Mouse (Mus musculus): ENCODE results near the gene Ankrd55. TPM values are rescaled to one million over a fixed set of nuclear protein-coding genes. Genes with fewer than 3 reads are reported as not detected.

Ankrd55 gene
- total RNA-seq, 4 experiments from 2014 or later = 3.8 to 5.5 (median 4.2) TPM

DNA sequence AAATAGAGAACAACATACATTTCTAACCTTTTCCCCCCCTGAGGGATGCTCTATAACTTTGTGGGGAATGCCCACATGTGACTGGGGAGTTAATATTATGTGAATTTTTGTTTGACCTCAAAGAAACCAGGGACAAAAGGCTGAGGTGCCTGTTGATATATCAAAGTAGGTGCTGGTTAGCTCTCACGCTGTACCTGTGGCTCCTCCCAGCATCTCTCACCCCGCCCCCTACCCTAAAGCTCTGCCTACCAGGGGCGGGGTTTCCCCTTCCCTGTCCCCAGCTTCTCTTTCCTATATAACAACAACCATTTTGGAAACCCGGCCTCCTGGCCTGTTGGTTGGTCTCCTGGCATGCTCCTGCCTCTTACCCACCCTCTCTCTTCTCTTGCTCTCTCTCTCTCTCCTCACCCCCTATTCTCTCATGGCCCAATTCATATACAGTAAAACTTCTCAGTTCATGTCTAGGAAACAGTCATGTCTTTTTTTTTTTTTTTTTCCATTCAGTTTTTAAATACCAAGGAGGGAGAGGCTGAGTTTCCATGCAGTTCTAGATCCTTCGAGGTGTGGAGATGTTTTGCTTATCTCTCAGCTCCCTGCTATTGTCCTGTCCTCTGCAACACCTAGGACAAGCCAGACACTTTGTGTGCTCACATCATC is 54.8 kb downstream of the Ankrd55 start:
- no peak for DNase-seq (ENCODE audit: low spot score in 2 of 2)

DNA sequence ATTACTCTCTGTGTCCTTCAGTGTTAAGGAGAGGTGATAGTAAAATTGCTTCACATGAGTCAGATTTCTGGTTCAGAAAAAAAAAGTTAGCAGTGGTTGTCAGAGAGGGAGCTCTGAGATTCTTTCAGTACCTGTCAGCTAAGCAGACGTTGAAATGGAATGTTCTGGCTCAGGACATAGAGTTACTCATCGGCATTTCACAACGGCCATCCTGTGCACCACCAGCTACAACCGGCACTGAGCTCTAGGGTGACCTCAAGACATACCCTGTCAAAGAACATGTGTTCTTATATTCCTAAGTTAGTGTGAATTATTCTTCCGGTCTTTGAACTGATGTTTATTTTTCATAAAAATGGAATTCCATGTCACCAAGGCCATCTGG is 55.4 kb downstream of the Ankrd55 start:
- no peak for DNase-seq (ENCODE audit: low spot score in 2 of 2)

DNA sequence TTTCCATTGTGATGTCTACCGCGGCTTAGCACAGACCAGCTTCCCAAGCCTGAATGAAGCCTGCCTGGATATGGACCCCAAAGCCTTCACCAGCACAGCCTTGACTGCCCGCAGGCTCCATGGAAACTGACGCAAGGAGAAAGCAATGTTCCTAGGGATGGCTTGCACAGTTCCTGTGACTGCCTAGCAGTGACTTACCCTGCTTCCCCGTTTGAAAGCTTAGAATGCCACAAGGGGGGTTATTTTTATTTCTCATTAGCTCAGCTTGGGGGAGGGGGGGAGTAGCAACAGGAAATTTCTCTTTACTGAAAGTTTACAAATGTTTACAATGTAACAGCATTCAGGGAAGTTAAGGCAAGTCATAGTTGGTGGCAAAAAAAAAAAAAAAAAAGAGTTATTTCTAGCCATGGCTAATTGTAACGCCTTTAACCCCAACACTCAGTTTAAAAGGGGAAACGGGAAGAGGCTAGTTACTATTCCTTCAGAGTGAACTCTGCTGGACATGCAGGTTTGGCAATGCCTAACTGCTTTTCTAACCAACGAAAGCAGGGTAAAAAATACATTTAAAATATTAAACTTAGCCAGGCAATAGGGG is 56.1 kb downstream of the Ankrd55 start:
- DNase-seq (ENCODE audit: low spot score in 2 of 2) = no peak

DNA sequence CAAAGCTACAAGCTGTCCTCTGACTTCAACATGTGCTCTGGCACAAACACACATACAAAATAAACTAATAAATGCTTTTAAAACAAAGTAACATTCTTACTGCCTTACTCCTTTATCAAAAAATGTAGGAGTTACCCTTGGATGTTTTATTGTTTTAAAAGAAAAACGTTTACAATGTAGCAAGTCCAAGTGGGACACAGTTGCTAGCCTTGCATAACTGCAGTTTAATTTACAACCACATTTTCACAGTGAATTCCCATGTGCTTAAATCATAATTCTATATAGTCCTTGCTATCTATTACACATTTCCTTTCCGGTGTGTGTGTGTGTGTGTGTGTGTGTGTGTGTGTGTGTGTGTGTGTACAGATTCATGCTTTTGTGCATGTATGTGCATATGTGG is 57.3 kb downstream of the Ankrd55 start:
- no peak for DNase-seq (ENCODE audit: low spot score in 2 of 2)

DNA sequence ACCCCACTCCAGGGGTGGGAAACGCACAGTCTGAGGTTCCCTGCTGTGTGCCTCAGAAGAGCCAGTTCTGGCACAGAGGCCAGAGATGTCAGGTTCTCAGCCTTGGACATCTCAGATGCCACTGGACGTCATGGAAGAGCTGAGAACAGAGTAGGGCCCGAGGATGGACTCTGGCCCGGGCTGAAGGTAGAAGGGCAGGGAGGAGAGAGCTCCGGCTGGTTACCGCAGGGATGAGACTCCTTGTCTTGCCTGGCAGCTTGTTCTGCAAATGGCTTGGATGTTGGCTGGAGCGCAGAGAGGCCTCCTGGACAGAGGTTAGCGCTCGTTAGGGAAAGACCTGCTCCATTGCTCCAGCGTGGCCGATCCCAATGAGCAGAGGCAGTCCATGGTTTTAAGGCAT is 57.8 kb downstream of the Ankrd55 start:
- DNase-seq (ENCODE audit: low spot score in 2 of 2) = no peak

DNA sequence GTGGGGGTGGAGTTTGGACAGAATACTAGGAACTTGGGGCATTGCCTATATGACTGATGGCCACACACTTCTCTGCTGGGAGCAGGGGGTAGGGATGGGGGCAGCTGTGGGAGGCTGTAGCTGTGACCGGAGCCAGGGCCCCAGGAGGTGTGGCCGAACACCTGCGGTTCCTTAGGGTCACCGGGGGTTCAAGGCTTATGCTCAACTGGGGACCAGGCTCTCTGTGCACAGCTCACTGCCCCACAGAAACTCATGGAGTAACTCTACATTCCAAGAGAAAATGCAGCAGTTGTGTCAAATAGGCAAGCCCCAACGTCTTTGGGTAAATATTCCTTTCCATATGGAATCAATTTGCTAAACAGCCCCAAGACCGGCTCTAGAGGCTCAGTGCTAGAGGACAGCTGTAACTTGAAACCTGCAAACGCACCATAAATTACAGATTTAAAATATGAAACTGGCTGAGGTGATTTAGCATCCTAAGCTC is 58.5 kb downstream of the Ankrd55 start:
- DNase-seq (ENCODE audit: low spot score in 2 of 2) = no peak

DNA sequence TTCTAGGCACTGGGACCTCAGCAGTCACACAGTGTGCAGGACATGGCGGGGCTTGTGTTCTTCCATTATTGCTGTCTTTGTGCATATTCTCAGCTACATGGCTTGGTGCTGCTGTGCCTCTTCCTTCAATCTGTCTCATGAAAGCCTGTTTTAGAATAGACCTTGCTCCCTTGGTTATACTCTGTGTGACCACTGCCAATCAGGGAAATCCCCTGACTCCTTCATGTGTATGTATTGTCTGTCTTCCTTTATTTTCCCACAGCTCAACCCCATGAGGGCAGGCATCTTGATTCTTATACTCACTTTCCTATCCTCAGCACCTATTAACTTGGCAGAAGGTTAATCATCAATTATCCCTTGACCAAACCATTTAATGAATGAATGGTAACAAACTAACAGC is 60.0 kb downstream of the Ankrd55 start:
- no peak for DNase-seq (ENCODE audit: low spot score in 2 of 2)

DNA sequence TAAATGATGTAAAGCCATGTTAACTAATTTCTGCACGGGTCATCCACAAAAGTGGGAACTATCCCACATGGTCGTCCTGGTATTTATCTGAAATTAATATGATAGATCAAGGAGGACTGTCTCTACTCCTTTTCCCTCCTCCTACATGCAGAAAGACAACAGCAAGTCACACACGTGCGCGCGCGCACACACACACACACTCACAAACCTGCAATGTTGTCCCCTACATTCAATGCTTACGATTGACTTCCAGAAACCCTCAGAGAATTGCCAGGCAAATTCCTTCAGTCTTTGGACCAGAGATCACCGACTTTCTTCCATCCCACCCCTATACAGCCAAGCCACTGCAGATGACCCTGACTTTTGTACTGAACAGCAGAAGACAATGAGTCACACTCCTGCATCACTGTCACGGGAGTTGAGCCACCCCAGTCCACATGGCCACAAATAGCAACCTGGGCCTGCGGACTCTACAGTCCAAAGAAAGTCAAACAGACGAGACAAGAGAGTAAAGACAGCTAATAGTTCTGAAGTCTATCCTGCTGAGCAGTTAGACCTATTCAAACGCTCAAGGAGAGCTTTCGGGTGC is 60.7 kb downstream of the Ankrd55 start:
- DNase-seq (ENCODE audit: low spot score in 2 of 2) = no peak

DNA sequence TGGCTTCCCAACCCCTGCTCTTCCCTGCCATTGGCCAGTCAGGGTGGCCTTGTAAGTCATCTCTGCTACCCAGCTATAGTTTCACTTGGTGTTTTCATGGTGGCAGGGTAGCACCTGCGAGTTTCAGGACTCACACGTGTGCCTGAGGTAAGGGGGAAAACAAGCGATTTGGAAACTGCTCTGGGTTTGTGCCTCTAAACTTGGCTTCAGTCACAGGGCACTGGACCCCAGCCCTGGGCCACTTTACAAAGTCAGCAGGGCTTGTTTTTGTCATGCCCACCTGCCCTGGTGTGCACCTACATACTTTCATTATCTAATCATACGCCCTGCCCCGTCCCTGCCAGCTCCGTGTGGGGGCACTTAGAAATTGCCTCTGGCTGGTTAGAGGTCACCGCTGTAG is 61.2 kb downstream of the Ankrd55 start:
- DNase-seq (ENCODE audit: low spot score in 2 of 2) = no peak

DNA sequence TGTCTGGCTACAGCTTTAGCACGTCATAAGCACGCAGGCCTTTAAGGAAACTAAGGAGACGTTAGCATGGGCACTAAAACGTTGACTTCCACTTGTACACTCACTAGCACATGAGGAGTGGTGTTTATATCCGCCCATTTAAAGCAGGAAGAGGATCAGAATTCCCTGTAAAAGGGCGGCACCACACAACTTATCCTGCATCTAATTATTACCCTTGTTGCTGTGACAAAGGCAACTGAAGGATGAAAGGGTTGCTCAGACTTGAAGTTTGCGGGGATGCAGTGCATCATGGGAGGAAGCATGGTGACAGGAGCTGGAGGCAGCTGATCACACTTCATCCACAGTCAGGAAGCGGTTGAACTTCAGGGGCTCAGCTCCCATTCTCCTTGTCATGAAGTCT is 63.7 kb downstream of the Ankrd55 start:
- DNase-seq (ENCODE audit: low spot score in 2 of 2) = no peak

DNA sequence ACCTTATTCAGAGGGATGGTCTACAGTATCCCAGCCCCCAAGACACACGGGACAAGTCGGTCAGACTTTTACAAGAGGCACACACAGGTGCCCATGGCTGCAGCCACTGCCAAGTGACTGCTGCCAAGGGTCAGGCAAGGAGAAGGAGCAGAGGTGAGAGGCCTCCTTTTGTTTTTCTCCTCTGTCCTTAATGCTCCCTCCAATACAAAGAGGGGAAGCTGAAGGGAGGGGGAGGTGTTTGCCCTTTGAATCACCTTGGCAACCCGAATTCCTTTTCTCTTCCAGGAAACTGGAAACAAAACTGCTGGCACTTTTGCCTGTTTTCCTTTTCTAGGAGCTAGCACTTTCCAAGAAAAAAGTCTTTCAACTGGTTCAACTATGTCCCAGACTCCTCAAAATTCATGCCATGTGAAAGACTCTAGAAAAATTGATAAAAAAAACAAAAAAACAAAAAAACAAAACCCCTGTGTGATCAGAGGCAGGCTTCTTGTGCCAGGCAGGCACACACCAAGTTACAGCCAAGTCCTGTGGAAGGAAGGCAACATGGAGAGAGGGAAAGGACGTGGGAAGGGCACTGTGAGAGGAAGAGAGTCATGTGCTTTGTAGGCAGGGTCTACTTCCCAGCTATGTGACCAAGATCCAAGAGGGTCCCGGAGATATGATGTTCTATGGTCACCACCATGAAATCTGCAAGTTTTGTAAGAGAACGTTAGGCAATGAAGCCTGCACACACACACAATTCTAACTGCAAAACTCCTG is 66.0 kb downstream of the Ankrd55 start:
- DNase-seq (ENCODE audit: low spot score in 2 of 2) = no peak

DNA sequence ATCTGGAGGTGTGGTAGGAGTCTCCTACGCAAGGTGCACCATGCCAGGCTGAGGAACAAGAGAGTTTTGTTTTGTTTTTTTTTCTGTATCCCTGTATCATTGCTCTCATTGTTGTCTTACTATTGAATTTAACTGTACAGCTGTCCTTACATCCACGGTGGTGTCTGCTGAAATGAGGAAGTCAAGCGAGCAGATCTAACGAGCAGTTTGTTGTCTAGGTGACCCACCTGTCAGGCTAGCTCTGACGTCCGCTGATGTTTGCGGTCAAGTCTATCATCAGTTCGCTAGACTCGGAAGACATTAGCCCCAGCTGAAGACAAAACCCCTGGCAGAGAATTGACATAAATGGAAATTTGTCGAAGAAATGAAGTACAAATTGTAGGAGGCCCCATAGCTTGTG is 66.7 kb downstream of the Ankrd55 start:
- DNase-seq (ENCODE audit: low spot score in 2 of 2) = no peak

DNA sequence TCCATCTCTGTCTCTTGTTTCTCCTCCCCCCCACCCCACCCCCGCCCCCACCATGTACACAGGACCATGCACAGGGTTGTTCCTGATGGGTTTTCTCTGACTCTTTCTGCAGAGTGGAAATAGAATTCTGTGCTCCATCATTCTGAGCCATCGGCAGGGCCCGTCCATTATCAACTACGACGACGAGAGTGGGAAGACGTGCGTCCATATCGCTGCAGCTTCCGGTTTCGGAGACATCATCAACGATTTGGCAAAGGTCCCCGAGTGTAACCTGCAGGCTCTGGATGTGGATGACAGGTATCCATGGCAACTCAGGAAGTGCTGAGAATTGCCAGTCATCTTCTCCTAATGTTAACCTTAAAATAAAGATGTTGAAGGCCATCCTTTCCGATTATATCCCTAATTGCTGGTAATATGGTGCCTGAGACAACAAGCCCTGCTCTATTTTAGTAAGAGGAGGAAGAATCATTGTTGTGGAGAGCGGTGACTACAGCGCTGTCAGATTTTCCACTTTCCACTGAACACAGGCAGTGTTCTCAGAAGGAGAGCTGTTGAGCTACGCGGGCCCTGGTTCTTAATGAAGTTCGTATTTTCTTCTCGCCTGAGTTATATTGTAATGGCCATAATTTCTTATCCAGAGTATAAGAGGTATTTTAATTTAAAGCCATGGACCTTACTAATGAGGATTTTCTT is 67.7 kb downstream of the Ankrd55 start:
- no peak for DNase-seq (ENCODE audit: low spot score in 2 of 2)

DNA sequence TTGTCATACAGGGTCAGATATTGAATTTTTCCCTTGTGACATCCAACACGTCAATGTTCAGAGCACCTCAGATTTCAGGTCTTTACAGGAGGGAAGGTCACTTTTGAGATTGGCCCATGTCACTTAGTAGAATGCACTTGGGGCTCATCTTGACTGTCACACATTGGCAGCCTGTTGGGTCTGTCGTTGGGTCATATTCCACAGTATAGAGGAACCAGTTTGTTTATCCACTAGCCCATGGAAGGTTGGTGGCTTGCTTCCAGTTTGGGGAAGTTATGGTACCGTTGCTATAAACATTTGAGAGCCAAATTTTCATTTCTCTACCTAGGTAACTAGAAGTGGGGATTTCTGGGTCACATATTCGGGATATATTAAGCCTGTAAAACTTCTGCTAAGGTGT is 73.3 kb downstream of the Ankrd55 start:
- DNase-seq (ENCODE audit: low spot score in 2 of 2) = no peak

DNA sequence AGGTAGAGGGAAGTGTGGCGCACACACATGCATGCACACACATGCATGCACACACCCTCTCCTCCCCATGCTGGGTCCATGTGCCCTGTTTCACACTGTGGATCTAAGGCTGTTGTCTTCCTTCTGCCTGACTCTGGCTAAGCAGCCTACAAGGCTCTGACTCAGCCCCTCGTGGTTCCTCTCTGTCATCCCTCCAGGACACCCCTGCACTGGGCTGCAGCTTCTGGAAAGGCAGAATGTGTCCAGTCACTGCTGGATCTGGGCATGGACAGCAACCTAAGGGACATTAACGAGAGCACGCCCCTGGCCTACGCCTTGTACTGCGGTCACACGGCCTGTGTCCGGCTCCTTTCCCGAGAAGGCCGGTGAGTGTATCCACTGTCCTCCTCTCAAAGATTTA is 75.0 kb downstream of the Ankrd55 start:
- no peak for DNase-seq (ENCODE audit: low spot score in 2 of 2)

DNA sequence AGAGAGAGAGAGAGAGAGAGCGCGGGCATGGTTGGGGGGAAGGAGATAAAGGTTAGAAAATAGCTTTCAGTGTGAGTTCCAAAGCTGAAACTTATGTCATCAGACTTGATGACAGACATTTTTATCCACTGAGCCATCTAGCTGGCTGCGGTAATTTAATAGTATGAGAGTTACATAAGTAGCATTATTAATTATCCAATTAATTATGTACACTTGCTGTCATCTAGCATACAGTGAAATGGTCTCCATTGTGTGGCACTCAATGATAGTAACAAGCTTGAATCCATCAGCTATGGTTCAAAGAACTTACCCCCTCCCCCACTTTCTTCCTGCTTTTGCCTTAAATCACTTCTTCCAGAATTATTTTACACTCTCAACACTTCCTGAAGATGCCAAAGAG is 75.5 kb downstream of the Ankrd55 start:
- DNase-seq (ENCODE audit: low spot score in 2 of 2) = no peak

DNA sequence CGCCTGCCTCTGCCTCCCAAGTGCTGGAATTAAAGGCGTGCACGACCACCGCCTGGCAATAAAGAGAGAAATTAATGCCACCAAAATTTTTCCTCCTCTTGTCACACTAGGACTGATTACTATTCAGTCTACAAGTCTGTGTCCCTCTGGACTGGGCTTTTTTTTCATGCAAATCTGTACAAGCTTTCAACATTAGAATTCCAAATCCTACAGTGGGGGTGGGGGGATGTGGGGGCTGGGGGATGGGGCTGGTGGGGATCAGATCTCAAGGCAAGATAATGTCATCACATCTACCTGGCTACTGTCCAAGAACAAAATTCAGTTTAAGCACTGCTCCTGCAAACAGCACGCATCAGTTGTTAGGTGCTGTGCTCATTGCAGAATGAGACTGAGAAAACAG is 76.4 kb downstream of the Ankrd55 start:
- no peak for DNase-seq (ENCODE audit: low spot score in 2 of 2)

DNA sequence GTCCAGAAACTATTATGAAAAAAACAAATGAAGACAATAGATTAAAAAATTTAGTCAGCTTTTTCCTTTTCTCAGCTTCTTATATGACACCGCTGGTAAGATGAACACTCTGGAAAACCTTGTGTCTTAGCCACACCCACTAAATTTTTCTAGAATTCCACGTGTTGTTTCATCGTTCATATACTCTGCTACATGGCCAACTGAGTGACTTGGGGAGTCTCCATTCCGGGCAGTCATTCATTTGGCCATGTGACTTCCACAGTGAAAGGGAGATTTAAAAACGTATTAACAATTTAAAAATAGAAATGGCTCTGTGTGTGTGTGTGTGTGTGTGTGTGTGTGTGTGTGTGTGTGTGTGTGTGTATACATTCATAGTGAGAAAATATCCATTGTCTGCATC is 77.1 kb downstream of the Ankrd55 start:
- DNase-seq (ENCODE audit: low spot score in 2 of 2) = no peak

DNA sequence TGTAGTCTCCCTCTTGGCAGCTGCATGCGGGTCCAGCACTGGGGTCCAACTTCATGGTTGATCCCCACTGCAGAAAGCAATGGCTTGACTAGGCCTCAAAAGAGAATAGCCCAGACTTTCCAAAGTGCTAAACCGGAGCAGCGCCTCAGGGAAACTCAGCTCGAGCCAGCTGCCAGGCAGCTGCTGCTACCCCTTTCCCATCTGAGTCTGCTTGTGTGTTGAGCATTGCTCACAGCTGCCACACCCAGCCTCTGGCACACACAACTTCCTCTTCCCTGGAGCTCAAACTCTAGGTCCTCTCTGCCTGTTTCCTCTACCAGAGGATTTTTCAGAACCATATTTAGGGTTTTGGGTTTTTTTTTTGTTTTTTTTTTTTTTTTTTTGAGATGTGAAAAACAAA is 77.5 kb downstream of the Ankrd55 start:
- no peak for DNase-seq (ENCODE audit: low spot score in 2 of 2)

DNA sequence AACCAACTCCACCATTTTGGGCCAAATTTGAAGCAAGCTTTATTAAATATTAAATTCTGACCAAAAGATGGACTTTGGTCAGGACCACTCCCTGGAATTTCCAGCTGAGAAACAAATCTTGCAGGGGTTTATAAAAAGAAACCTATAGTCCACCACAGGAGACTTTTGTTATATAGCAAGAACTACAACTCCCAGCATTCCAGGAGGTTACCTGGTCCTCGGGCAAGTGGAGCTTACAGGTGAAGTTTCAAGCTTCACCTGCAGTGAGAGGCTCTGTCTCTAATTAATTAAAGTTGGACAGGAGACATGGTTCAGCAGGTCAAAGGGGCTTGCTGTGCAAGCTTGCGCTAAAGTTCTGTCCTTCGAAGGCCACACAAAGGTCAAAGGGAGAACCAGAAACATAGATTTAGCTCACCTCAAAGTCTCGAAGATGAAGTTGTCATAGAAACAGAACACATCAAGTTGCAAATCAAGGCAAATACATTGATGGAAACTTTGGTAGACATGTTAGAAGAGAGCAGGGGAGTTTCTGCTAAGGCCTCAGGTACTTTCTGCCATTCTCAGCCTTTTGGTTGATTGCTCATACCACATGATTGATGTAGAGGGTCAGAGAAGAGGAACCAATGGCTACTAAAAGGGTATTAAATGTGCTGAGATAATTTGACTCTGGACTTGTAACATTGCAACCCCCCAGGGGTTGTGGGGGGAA is 78.2 kb downstream of the Ankrd55 start:
- no peak for DNase-seq (ENCODE audit: low spot score in 2 of 2)

DNA sequence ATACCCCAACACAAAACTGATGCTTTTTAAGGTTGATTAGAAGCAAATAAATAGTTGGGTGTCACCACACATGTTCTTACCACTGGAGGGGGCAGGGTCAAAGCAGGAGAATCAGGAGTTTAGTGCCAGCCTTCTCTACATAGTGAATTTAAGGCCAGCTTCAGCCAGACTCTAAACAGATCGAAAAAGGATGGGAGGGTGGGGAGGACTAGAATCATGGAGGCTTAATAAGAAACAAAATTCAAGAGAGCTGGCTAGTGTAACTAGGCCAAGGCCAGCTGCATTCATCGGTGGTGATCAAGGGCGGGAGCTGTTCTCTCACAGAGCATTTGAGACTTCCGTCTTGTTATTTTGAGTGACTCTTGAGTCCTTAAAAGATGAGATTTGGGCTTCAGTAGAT is 83.5 kb downstream of the Ankrd55 start:
- no peak for DNase-seq (ENCODE audit: low spot score in 2 of 2)

All from layer of hippocampus, adult 8-10 months (tissue).